26 mouse cellular contexts compared by ENCODE assay signal in the genomic region with DNA sequence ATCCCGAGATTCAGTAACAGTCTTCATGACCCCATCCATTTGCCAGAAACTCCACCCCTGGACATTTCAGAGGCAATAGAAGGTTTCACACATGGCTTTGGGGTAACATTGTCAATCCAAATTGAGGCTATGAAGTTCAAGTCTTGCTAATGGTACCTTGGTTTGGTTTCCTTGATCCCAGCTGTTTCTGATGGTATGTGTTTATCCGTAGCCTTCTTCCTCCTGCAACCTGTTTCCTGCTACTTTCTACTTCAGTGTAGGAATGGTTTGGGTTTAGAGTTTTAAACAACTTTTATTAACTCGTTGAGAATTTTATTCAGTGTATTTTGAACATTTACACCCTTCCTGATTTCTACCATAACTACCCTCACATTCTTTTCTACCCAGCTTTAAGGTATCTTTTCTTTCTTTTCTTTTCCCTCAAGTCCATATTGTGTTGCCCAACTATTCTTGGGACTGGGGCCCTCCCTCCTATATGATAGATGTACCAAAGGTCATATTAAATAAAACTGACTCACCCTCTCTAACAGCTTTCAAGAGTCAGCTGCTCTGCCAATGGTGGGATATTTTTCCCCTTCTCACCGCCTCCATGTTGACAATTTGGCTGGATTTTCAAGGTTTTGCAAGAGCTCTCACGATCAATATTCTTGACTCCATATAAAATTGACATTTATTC.
"Had no signal": no experiment of that assay in that cellular context is flagged by ENCODE, and none has a peak within 500 bp of the region (broad histone marks: within the 10 kb centered on the region; RNA-seq: fewer than 3 reads in every experiment).

No protein-coding gene starts in this region.

- H3K9me3 ChIP-seq: embryonic facial prominence, embryonic 12.5 days; embryonic facial prominence, embryonic 13.5 days; embryonic facial prominence, embryonic 15.5 days; forebrain, embryonic 10.5 days; forebrain, embryonic 12.5 days; forebrain, embryonic 13.5 days; forebrain, embryonic 15.5 days had no signal

- H3K4me3 ChIP-seq: embryonic facial prominence, embryonic 12.5 days; embryonic facial prominence, embryonic 13.5 days; embryonic facial prominence, embryonic 15.5 days; erythroblast, embryonic 14.5 days; forebrain, embryonic 10.5 days; forebrain, embryonic 12.5 days; forebrain, embryonic 13.5 days; forebrain, embryonic 15.5 days; gastrocnemius, adult 2 months; heart, adult 2 months had no signal

- H3K4me2 ChIP-seq: embryonic facial prominence, embryonic 12.5 days; embryonic facial prominence, embryonic 13.5 days; embryonic facial prominence, embryonic 15.5 days; forebrain, embryonic 12.5 days; forebrain, embryonic 13.5 days; forebrain, embryonic 15.5 days had no signal

- ATAC-seq: forebrain, embryonic 13.5 days; forebrain, embryonic 14.5 days; forebrain, embryonic 15.5 days; forebrain, embryonic 16.5 days; forebrain, postnatal 0 days had no signal

- H3K36me3 ChIP-seq: embryonic facial prominence, embryonic 12.5 days; embryonic facial prominence, embryonic 13.5 days; embryonic facial prominence, embryonic 15.5 days; forebrain, embryonic 12.5 days; forebrain, embryonic 15.5 days had no signal

- DNase-seq: cerebellum, adult 18-20 months; cerebellum, adult 2 months; cerebellum, adult 8-10 months; cerebellum, adult 9-10 months; cerebellum, adult 9-11 months; cerebellum, postnatal 25 days; cerebellum, postnatal 36 days; embryo, embryonic 11 days; forebrain, postnatal 0 days; gastrocnemius, adult 2 months; gastrocnemius, postnatal 10 days; gastrocnemius, postnatal 14 days; gastrocnemius, postnatal 25 days; gastrocnemius, postnatal 36 days; heart, adult 11 months; heart, adult 2 months had no signal

- H3K9ac ChIP-seq: embryonic facial prominence, embryonic 12.5 days; embryonic facial prominence, embryonic 13.5 days; embryonic facial prominence, embryonic 15.5 days; forebrain, embryonic 12.5 days; forebrain, embryonic 13.5 days; forebrain, embryonic 15.5 days; forebrain, postnatal 0 days had no signal

- H3K27ac ChIP-seq: embryonic facial prominence, embryonic 12.5 days; embryonic facial prominence, embryonic 13.5 days; embryonic facial prominence, embryonic 15.5 days; forebrain, embryonic 10.5 days; forebrain, embryonic 12.5 days; forebrain, embryonic 15.5 days; gastrocnemius, adult 2 months; heart, adult 2 months had no signal

- H3K4me1 ChIP-seq: embryonic facial prominence, embryonic 12.5 days; embryonic facial prominence, embryonic 13.5 days; embryonic facial prominence, embryonic 15.5 days had no signal

- H3K27me3 ChIP-seq: embryonic facial prominence, embryonic 12.5 days; embryonic facial prominence, embryonic 13.5 days; embryonic facial prominence, embryonic 15.5 days; forebrain, embryonic 12.5 days; forebrain, embryonic 13.5 days; forebrain, embryonic 15.5 days had no signal
